Mouse (Mus musculus) forebrain, embryonic 14.5 days (tissue): ENCODE results near the gene Rdh16f1. TPM values are rescaled to one million over a fixed set of nuclear protein-coding genes. Genes with fewer than 3 reads are reported as not detected.

ENCODE experiments used
- ATAC-seq: fragments of 200-750 bp; cut with Nextera tagmentation; 2 replicates; pipeline ENCODE4 v1.8.0; 2017; ENCODE audit warnings: mild to moderate bottlenecking, moderate library complexity
- DNase-seq: peaks from one replicate; pipeline ENCODE4 v3.0.0-alpha.2; 2015; ENCODE audit warnings: low spot score
- H3K27ac ChIP-seq: fragments of 300-500 bp; sonication (generic); 2 replicates; pipeline ENCODE4 v1.5.1; 2014; ENCODE audit warnings: low read depth, mild to moderate bottlenecking, control low read depth, low read length, moderate library complexity
- H3K27me3 ChIP-seq: fragments of 300-500 bp; sonication (generic); replicated peaks from 2 replicates; pipeline ENCODE4 v1.6.1; 2014; ENCODE audit warnings: low read length, control low read depth, mixed read lengths; ENCODE audit not compliant: control insufficient read depth, insufficient read depth
- H3K36me3 ChIP-seq: fragments of 300-500 bp; sonication (generic); 2 replicates; pipeline ENCODE4 v1.6.1; 2014; ENCODE audit warnings: low read length, control low read depth; ENCODE audit not compliant: control insufficient read depth, insufficient read depth
- H3K4me1 ChIP-seq: fragments of 300-500 bp; sonication (generic); 2 replicates; pipeline ENCODE4 v1.6.1; 2014; ENCODE audit warnings: antibody characterized with exemption, low read length, control low read depth; ENCODE audit not compliant: control insufficient read depth, insufficient read depth
- H3K4me2 ChIP-seq: fragments of 300-500 bp; sonication (generic); 2 replicates; pipeline ENCODE4 v1.6.1; 2014; ENCODE audit warnings: mild to moderate bottlenecking, control low read depth, low read length
- H3K4me3 ChIP-seq: fragments of 300-500 bp; sonication (generic); 2 replicates; pipeline ENCODE4 v1.5.1; 2014; ENCODE audit warnings: low read depth, low read length, control low read depth
- H3K9ac ChIP-seq: fragments of 300-500 bp; sonication (generic); 2 replicates; pipeline ENCODE4 v1.6.1; 2014; ENCODE audit warnings: mild to moderate bottlenecking, low read length, control low read depth, moderate library complexity
- H3K9me3 ChIP-seq: fragments of 300-500 bp; sonication (generic); replicated peaks from 2 replicates; pipeline ENCODE4 v1.6.1; 2016; ENCODE audit warnings: low read length, control low read depth, mixed read lengths; ENCODE audit not compliant: control insufficient read depth
- WGBS: fragments of 180-500 bp; shearing (Covaris S2); extraction: QIAGEN DNeasy Blood & Tissue Kit; methylation state at CpG from one replicate; pipeline ENCODE4 v1.1.7; 2014; 5-methylcytosine and 5-hydroxymethylcytosine counted together
- polyA plus RNA-seq: library from polyadenylated mRNA; unstranded; fragments of >200 nt; fragmentation: Nextera tagmentation; extraction: Ambion mirVana; gene quantifications from 2 replicates; pipeline ENCODE4 v1.2.1, GENCODE M21; 2014

Rdh16f1 gene
- polyA plus RNA-seq, 1 experiment from 2014 or later: not detected

DNA sequence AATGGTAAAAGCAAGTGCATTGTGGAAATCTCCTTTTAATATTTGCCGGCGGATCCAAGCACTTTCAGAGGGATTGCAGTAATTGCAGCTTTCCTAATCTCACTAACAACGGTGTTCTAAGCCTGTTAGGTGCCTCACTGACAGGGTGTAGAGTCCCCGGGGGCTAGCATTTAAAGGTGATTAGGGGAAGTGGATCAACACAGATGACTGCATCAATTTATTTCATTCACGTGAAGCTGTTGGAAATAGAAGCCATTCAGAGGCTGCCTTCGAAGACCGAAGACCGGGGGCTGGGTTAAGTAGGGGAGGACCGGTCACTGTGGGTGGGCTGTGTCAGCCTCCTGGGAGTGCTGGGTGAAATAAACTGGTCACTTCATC lies 28.7 kb upstream of the Rdh16f1 start:
- H3K9ac ChIP-seq: peak overlapping the region; percentile 2; the same call in 1 of the 2 replicates
- H3K27ac ChIP-seq: no peak overlapping the region
- H3K4me3 ChIP-seq: no peak overlapping the region
- DNase-seq (no peak), ATAC-seq (no peak)
- H3K4me1 ChIP-seq: peaks cover 7% of the 10 kb centered on the region; the same call in 1 of the 2 replicates
- WGBS: 5% methylated on average over 9 of the region's 9 CpGs
- no peak overlapping the region for H3K4me2 ChIP-seq
- no peaks in the 10 kb centered on the region for H3K36me3 ChIP-seq
- H3K9me3 ChIP-seq: no peaks in the 10 kb centered on the region
- no peaks in the 10 kb centered on the region; the same call in 1 of the 2 replicates for H3K27me3 ChIP-seq

DNA sequence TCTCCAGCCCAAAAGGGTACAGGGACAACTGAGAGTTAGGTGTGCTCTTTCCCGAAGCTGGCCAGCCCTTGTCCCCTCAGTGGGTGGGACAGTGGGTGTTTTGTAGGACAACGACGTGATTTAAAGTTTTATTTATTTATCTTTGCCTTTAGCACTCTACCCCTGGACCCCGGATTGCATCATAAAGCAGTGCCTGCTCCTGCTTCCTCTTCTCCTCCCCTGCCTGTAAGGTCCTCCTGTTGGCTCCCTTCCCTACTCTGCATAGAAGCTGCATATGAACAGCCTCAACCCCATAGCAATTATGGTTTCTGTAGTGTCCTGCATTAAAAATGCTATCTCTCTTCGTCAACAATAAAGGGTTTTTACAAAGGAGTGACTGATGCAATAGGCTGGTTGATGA lies 28.2 kb upstream of the Rdh16f1 start:
- Histone ChIP-seq H3K4me3 (no peak overlapping the region), H3K27ac (no peak overlapping the region), H3K36me3 (no peaks in the 10 kb centered on the region), H3K9ac (peak overlapping the region; percentile 2; the same call in 1 of the 2 replicates), H3K4me2 (no peak overlapping the region), H3K4me1 (peaks cover 7% of the 10 kb centered on the region; the same call in 1 of the 2 replicates), H3K9me3 (no peaks in the 10 kb centered on the region), H3K27me3 (no peaks in the 10 kb centered on the region; the same call in 1 of the 2 replicates)
- no peak for DNase-seq
- ATAC-seq: no peak
- WGBS: 32% methylated on average over 5 of the region's 5 CpGs

DNA sequence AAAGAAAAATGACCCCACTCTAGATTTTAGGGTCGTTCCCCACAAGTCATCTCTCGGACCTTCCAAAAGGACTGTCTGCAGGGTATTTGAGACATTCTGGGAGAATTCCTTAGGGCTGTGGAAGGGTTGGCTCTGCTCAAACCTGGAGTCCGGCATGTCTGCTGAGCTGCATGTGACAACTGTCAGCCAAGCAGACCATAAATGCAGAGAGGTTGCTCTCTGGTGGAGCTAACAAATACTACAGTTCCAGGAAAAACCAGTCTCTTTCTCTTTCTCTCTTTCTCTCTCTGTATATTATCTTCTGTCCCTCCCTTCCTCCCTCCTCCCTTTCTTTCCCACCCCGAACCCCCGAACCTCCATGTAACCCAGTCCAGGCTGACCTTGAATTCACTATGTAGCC lies 25.2 kb upstream of the Rdh16f1 start:
- H3K4me2 ChIP-seq: no peak overlapping the region
- H3K27me3 ChIP-seq: no peaks in the 10 kb centered on the region
- H3K4me1 ChIP-seq: peaks cover 4% of the 10 kb centered on the region; the same call in 1 of the 2 replicates
- H3K36me3 ChIP-seq: no peaks in the 10 kb centered on the region
- H3K27ac ChIP-seq: no peak overlapping the region
- no peak for ATAC-seq
- H3K9me3 ChIP-seq: no peaks in the 10 kb centered on the region
- peak; percentile 63 for DNase-seq
- 59% methylated on average over 5 of the region's 5 CpGs for WGBS
- H3K9ac ChIP-seq: no peak overlapping the region
- H3K4me3 ChIP-seq: no peak overlapping the region

DNA sequence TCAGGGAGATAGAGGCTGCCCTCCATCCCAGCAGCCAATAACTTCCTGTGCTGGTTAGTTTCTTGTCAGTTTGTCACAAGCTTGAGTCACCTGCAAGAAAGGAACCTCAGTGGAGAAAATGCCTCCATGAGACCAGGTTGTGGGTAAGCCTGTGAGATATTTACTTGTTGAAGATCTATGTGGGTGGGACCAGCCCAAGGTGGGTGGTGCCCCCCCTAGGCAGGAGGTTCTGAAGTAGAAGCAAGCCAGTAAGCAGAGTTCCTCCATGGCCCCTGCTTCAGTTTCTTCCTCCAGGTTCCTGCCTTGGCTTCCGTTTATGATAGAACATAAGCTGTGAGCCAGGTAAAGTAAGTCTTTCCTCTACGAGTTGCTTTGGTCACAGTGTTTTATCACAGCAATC lies 23.3 kb upstream of the Rdh16f1 start:
- Histone ChIP-seq H3K27ac (no peak overlapping the region), H3K27me3 (no peaks in the 10 kb centered on the region), H3K9ac (no peak overlapping the region), H3K4me3 (no peak overlapping the region), H3K4me1 (peaks cover 9% of the 10 kb centered on the region), H3K36me3 (peaks cover under 1% of the 10 kb centered on the region), H3K4me2 (no peak overlapping the region), H3K9me3 (no peaks in the 10 kb centered on the region)
- DNase-seq (no peak), ATAC-seq (no peak)
- WGBS: 70% methylated on average over 2 of the region's 2 CpGs

DNA sequence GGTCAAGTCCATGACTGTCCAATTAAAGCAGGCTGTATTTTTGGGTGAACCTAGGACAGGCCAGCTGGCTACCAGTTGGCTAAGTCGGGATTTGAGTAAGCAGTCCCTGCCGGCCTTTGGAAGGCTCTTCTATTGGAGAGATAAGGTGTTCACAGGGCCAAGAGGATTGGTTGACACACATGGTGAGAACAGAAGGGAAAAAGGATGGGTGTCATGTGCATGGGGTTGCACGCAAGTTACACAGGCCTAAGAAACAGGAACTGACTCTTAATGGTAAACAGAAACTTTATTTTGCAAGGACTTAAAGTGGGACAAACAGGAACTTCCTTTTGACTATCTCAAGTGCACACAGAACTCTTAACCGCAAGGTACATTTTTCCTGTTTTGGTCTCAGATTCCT lies 22.7 kb upstream of the Rdh16f1 start:
- DNase-seq: no peak
- Histone ChIP-seq H3K4me3 (no peak overlapping the region), H3K27me3 (no peaks in the 10 kb centered on the region), H3K36me3 (peaks cover 7% of the 10 kb centered on the region), H3K27ac (no peak overlapping the region), H3K9me3 (no peaks in the 10 kb centered on the region), H3K4me2 (no peak overlapping the region), H3K4me1 (peaks cover 9% of the 10 kb centered on the region), H3K9ac (no peak overlapping the region)
- no peak for ATAC-seq
- WGBS: 76% methylated on average over 4 of the region's 4 CpGs

DNA sequence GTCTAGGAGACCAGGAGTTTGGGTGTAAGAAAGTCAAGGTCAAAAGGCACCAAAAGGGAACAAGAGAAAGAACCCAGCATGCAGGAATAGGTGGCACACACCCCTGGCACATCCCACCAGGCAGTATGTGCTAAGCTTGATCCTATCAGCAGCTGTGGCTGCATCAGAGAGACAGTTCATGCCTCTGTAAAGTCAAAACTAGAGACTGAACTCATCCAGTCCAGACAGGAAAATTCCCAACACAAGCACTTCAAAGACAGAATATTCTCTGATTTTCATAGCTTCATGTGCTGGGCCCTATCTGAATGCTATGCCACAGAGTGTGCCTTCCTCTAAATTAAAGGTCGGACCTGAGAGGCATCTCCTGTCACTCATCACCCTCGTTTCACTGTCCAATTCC lies 22.0 kb upstream of the Rdh16f1 start:
- Histone ChIP-seq H3K9ac (no peak overlapping the region), H3K36me3 (peaks cover 14% of the 10 kb centered on the region), H3K4me1 (peaks cover 9% of the 10 kb centered on the region), H3K4me3 (no peak overlapping the region), H3K4me2 (no peak overlapping the region), H3K27ac (no peak overlapping the region), H3K27me3 (no peaks in the 10 kb centered on the region), H3K9me3 (no peaks in the 10 kb centered on the region)
- 30% methylated on average over 2 of the region's 2 CpGs for WGBS
- ATAC-seq: no peak
- no peak for DNase-seq

DNA sequence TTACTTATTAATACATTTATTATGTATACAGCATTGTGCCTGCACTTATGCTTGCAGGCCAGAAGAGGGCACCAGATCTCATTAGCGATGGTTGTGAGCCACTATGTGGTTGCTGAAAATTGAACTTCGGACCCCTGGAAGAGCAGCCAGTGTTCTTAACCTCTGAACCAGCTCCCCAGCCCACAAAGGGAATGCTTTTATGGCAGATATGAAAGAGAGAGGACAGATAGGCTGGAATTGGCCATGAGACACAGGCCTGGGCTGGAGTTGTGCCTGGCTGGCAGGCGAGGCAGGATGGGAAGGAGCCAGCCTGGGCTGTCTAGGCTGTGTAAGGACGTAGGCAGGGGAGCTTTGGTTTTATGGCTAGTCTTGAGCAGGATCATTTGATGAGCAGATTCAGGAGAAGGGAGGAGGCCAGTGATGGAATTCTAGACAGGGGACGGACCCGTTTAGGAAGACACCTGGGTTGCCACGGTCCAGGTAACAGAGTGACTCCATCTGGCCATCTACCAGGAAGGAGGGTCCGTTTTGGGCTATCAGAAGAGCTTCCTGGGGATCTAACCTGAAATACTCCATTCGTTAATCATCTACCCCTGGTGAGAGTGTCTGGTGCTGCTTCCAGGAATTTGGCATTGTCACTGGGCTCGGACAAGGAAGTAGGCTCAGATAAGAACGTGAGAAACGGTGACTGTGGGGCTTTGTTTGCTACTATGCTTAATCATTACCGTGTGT lies 21.3 kb upstream of the Rdh16f1 start:
- Histone ChIP-seq H3K4me1 (peaks cover 9% of the 10 kb centered on the region), H3K27ac (no peak overlapping the region), H3K9me3 (no peaks in the 10 kb centered on the region), H3K4me2 (peak overlapping the region; percentile 68; the same call in 1 of the 2 replicates), H3K27me3 (no peaks in the 10 kb centered on the region), H3K9ac (no peak overlapping the region), H3K4me3 (0 out of 2 replicates have a peak overlapping the region, but pooled peaks have one; percentile 85), H3K36me3 (peaks cover 21% of the 10 kb centered on the region)
- DNase-seq: no peak
- no peak for ATAC-seq
- 53% methylated on average over 13 of the region's 13 CpGs for WGBS

DNA sequence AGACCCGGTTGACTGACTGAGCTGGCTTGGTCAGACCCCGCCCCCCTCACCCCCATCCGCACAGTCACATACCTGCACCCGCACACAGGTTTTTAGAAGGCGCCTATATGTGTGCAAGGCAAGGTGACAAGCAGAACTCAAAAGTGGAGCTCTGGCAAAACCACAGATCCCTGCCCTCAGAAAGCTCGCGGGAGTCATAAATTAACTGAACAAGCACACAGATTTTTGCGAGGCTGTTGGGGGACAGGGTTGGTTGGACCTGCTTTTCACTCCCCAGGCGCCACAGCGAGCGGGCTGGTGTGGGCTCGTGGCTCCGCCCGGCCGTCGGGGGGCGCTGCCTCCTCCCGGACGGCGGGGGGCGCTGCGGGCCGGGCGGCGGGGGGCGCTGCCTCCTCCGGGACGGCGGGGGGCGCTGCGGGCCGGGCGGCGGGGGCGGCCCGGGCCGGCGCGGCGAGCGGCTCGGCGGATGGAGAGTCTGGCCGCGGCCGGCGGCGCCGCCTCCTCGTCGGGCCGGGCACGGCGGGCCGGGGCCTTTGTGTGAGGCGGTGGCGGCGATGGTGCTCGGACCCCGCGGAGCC lies 20.4 kb upstream of the Rdh16f1 start, which contains the start of gene Zbtb39:
Gene Zbtb39 (plus strand): TSS at position 456 of the 578 bp plus-strand sequence.
- peak within 1 kb of the TSS; percentile 85 for H3K4me3 ChIP-seq
- H3K27ac ChIP-seq: peak within 1 kb of the TSS; percentile 79
- peak within 1 kb of the TSS; percentile 68 for H3K4me2 ChIP-seq
- H3K9ac ChIP-seq: peak within 1 kb of the TSS; percentile 96
- no peaks in the 10 kb centered on the region for H3K27me3 ChIP-seq
- peak; percentile 73 for DNase-seq
- H3K9me3 ChIP-seq: no peaks in the 10 kb centered on the region
- H3K36me3 ChIP-seq: peaks cover 30% of the 10 kb centered on the region
- peaks cover 9% of the 10 kb centered on the region for H3K4me1 ChIP-seq
- 3% methylated on average over 18 of the region's 61 CpGs for WGBS
- peak; percentile 91 for ATAC-seq

DNA sequence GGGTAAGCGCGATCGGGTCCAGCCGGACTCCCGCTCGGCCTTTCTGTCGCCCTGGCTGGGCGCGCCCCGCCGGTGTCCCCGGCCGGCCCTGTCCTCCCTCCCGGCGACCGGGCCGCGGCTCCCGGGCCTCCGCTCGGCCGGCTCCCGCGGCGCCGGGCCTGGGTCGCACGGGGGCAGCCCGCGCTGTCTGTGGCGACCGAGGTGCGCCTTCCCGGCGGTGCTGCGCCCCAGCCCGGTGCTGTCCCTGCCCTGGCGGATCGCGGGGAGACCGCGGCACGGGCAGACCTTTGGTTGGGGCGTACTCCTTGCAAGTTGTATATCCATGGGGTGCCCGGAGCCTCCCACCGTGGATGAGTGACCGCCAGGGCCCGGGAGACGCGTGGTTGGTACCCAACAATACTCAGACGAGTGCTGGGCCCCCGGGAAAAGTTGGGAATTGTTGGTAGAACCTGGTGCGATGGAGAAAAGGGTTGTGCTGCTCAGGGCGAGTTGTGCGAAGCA lies 19.9 kb upstream of the Rdh16f1 start:
- H3K36me3 ChIP-seq: peaks cover 35% of the 10 kb centered on the region
- H3K4me3 ChIP-seq: peak overlapping the region; percentile 85
- peak overlapping the region; percentile 68 for H3K4me2 ChIP-seq
- H3K9ac ChIP-seq: peak overlapping the region; percentile 96
- peaks cover 9% of the 10 kb centered on the region for H3K4me1 ChIP-seq
- H3K27ac ChIP-seq: peak overlapping the region; percentile 79
- ATAC-seq (peak; percentile 69), DNase-seq (peak; percentile 33)
- H3K9me3 ChIP-seq: no peaks in the 10 kb centered on the region
- no peaks in the 10 kb centered on the region for H3K27me3 ChIP-seq
- 1% methylated on average over 47 of the region's 55 CpGs for WGBS
